Mouse (Mus musculus) B cell, adult 2 months (primary cell): ENCODE results near the gene Fbxl20.
"Not testable (repeated sequence)": the region's sequence is repeated elsewhere in the genome, so short reads cannot be mapped to it uniquely, and the experiment has no call there.

Experiments used
- DNase-seq, 2 experiments: peaks; one replicate each; pipeline ENCODE4 v3.0.0; 2022

Gene Fbxl20

DNA sequence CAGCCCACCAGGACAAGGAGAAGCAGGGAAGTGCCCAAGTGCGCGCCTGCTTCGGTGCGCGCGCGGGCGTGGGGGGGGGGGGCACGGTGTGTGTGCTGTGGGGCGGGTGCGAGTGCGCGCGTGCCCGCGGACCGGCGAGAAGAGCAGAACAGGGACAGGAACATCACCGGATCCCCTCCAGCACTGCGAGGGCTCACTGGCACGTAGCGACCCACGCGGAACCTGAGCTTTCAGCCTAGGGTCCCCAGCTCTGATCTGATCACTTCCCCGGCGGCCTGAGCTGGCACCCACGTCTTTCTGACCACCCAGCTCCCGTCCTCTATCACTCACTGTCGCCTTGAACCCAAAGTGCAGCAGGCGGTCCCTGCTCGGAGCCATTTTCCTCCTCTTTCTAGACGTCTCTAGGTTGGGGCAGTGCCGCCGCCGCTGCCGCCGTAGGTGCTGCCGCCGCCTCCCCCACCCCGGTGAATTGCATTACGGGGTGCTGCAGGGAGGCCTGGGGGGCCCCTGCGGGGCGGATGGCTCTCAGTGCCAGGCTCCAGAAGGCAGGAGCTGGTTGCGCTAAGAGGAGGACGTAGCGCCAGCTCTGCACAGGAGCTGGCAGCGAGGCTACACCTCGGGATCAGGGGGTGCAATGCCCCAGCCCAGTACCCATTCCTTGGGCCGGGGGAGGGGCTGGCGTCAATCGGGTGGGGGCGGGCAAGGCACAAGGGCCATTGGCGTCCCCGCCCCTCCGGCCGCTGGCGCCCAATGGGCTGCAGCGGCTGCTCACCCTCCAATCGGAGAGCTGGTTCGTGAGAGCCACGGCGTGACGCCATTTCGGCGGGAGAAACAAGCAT lies at the start of gene Fbxl20:
TSS of gene Fbxl20 (minus strand) at position 618 of the 839 bp plus-strand sequence.
- peak; percentile 82 to 84 for DNase-seq

DNA sequence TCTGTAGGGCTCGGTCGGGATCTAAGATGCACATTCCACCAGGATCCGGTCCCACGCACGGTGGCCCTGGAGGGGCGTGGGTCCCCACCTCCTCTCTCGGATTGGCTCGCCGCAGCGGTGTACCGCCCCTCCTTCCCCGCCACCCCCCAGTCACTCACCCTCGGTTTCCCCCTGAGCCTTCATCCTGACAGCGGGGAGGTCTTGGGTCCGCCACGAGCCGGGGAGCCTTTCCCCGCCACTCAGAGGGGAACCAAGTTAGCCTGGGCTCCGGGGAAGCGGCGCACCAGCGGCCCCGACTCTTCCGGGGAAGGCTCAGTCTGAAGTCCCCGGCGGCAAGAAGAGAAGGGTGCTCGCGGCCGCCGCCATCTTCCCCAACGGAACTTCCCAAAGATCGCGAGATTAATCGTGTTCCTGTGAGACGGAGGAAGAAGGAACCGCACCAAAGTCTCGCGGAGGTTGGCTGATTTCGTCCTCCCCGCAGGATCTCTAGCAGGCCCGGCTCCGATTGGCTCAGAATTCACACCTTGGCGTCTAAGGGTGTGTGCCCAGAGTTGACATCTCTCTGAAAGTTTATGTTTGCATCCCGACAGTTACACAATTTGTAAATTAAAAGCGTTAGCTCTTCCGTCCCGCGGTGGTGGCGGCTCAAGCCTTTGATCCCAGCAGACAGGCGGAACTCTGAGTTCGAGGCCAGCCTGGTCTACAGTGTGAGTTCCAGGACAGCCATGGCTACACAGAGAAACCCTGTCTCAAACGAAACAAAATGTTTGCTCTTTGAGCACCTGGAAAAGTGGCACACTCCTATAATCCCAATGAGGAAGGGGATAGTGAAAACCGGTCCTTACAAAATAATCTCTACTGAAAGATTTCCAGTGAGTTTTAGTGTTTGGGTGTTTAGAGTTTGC lies 43.0 kb upstream of the Fbxl20 start, which contains the start of gene Med1:
TSS of gene Med1 (minus strand) at position 393 of the 905 bp plus-strand sequence.
- peak; percentile 90 to 92 for DNase-seq

DNA sequence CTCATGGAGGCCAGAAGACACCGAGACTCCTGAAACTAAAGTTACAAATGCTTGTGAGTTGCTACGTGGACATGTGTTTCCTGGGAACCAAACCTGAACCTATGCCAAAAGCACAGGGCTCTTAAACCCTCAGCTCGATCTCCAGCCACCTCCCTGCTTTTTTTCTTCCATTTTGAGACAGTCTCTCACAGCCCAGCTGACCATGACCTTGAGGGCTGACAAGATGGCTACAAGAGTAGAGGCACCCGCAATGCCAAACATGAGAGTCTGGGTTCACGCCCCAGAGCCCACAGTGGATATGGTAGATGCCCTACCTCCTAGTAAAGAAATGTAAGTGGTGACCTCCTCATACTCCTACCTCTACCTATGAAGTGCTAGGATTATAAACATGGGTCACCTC lies 40.6 kb upstream of the Fbxl20 start:
- no peak for DNase-seq

DNA sequence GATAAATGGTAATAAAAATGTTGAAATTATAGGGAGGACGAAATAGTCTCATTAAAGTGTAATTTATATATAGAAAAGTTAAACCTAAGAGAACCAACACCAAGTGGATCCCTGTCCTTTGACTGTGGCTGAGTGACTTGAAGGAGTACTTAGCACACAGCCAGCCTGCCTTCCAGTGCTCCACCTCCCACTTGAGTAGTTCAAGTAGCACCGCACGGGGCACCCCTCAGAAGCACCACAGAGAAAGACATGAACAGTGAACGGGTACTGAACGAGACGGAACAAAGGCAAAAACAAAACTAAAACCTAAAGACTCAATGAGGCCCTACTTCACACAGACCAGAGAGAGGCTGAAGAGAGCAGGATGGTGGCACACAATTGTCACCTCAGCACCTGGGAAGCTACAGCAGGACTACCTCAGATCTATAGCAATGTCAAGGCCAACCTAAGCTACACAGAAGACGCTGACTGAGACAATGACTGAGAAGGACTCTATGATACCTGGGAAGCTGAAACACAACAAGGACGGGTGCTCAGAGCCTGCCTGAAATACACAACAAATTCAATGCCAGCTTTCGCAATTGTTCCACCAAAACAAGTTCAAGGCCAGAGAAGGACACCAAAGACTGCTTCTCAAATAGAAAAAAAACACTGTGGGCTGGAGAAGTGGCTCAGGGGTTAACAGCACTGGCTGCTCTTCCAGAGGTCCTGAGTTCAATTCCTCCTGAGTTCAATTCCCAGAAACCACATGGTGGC lies 37.6 kb upstream of the Fbxl20 start:
- DNase-seq = no peak

DNA sequence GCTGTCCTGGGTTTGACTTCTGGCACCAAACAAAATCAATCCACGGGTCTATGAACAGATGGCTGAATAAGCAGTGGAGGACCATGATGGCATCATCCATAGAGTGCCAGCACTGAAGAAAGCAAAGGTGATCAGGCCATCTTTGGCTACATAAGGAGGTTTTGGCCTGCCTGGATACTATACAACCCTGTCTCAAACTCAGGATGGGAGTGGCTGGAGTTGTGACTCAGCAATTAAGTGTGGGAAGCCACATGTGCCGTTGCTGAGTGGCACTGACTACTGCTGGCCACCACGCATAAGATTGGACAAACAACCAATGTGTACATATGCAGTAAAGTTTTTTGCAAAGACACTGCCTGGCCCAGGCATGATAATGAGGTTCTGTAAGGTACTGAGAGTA lies 31.9 kb upstream of the Fbxl20 start:
- not testable (repeated sequence) for DNase-seq

DNA sequence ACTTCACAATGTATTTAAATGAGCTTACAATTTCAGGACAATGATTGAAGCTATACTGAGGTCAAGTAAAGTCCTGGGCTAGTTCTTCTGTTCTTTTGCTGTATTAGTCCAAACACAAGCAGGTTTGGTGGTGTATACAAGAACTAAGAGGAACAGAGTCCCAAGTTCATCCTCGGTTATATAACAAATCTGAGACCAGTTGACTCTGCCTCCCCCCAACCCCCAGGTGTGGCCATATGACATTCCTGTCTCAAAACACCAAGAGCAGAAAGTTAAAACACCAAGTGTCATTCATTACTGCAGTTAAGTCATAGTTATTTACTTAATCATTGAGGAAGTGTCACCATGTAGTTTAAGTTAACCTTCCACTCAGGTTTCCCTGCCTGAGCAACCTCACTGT lies 18.2 kb upstream of the Fbxl20 start:
- DNase-seq = no peak

DNA sequence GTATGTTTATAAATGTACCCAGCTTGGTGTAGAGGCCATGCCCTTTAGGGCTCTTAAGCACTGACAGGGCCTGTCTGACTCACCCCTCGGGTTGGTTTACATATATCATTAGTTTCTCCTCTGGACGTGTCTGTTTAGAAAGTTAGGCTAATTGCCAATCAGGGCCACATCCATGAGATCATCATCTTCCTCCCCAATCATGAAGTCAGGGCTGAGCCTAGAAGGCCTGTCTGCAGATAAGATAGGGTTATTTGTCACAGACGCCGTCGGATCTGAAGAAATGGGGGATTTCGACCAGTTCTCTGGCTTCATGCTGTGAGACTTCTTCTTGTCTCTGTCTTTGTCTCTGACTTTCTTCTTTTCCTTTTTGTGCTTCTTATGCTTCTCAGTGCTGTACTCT lies 4.9 kb upstream of the Fbxl20 start:
- no peak for DNase-seq

DNA sequence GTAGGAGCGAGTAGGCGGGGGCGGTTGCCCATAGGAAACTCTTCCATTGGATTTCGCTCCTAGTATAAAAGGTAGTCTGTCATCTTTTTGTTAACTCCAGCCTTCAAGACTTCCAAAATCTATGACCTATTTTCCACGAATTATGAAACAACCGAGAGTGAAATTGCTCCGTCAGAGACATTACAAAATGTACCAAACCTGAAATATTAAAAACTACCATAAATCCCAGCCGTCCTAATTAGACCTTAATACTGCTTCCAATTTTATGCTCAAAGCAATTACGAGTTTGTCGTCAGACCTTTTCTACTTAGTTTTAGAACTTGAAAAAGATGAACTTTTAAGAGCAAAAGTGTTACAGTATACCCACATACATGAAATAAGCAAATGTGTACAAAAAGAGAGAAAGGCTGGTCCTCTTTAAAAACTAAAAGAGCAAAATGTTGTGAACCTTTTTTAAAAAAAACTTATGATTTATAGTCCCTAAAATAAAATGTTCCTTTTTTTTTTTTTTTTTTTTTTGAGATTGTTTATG lies 488 bp upstream of the Fbxl20 start:
- no peak for DNase-seq

DNA sequence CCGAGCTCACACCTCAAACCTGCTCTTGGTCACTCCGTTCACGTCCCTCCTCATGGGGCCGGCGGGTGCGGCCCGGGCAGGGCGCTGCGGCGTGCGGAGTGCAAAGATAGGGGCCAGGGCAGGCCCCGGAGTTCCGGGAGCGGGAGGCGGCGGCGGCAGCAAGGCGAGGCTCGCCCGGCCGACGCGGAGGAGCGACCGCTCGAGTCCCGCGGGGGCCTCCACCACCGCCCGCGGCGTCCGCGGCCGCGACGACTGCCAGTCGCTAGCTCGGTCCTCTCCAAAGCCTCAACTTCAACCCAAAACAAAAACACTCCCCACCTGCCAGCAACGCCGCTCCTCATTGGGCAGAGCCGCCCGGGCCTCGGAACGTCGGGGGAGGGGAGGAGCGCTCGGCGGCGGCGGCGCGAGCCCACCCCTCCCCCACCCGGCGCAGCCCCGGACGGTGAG lies 876 bp downstream of the Fbxl20 start:
- peak; percentile 94 to 95 for DNase-seq

DNA sequence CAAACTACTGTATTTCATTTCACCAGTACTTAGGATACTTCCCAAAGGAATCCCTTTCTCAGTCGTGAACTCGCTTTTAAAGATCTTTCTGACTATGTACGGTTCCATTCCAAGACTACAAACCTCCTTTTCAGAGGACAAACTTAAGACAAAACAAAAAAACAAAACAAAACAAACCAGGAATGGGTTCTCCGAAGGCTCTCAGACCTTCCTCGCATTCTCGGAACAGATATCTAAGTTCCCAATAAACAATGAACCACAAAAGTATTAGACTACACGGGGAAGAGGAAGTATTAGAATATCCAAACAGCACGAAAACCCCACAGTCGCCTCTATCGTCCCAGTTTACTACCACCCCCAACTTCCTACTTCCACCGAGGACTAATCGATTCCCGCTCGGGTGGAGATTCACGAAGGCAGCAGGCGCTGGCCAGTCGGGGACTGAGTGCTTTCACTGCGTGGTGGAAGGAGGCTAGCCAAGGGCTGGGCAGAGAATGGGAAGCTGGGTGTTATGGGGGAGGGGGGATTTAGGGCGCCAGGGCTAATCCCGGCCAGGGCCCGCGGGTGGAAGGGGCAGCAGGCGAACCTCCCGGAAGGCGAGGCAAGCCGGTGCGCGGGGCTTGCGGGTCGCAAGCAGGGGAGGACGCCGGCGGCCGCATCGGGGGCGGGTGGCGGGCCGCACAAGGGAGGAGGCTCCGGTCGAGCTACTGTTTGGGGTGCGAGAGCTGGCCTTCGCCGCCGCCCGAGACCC lies 1.5 kb downstream of the Fbxl20 start:
- no peak for DNase-seq

DNA sequence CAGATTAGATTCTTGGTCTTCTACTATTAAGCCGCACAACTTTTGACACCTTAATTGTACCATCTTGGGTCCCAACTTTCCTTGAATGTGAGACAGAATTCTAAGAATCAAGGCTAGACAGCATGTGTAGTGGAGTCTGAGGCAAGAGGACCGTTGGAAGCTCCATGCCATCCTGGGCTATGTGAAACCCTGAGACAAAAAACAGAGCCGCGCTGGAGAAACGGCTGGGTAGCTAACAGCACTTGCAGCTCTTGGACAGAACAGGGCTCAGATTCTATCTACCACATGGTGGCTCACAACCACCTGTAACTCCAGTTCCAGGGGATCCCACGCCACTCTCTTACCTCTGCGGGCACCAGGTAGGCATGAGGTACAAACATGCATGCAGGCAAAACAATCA lies 4.3 kb downstream of the Fbxl20 start:
- no peak for DNase-seq

DNA sequence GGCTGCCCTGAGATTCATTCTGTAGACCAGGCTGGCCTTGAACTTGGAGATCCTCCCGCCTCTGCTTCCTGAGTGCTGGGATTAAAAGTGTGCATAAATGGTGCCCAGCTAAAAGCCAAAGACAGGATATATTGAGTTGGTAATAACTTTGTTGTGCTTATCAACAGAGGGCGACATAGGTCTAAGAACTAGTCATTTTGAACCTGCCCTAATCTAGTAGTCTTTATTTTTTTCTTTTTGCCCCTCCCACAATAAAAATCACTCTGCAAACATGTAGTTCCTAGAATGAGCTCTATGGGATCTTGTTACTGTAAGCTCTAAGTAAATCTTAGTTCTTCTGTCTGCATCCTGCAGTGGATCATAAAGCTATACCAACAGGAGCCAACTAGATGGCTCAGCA lies 7.7 kb downstream of the Fbxl20 start:
- DNase-seq = no peak

DNA sequence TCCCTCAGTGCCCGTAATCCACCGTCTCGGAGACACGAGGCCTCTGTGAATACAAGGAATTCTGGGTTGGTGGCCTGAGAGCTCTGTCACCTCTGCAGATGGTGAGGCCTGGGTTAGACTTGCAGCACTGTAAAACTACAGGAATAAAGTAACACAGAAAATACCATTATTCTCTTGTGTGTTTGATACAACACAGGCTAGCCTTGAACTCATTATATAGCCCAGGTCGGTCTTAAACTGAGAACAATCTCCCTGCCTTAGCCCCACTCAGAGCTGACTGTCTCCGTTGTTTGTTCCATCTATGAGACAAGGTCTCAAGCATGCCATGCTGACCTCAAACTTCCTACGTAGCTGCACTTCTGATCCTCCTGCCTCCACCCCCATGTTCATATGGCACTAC lies 11.3 kb downstream of the Fbxl20 start:
- no peak for DNase-seq

DNA sequence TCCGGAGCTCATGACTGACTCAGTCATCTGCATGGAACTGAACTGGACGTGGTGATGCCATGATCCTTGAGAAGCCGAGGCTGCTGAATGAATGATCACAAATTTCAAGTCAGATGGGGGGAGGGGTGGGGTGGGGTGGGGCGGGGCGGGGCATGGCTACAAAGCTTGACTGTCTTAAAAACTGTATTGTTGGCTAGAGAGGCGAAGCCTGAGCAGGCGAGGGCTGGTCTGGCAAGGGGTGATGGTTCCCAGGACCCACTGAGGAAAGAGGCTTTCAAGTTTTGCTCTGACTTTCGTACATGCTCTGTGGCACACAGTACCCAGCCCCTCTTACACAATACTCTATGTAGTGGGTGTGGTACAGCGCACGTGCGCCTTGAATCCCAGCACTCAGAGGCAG lies 12.4 kb downstream of the Fbxl20 start:
- no peak for DNase-seq

DNA sequence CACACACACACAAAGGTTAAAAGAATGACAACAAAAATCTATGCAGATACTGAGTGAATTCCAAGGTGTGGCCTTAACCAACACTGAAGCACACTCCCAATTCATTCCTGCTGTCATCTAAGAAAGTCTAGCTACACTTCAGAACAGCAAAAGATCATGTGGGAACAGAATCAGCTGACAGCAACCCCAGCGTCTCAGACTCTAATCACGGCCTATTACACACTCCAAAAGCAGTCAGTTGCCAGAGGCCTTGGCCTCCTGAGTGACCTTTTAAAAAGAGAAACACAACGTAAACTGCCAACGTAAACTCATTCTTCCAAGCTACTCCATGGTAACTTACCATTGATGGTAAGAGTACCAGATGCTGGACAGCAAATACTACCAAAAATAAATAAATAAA lies 15.3 kb downstream of the Fbxl20 start:
- no peak for DNase-seq

DNA sequence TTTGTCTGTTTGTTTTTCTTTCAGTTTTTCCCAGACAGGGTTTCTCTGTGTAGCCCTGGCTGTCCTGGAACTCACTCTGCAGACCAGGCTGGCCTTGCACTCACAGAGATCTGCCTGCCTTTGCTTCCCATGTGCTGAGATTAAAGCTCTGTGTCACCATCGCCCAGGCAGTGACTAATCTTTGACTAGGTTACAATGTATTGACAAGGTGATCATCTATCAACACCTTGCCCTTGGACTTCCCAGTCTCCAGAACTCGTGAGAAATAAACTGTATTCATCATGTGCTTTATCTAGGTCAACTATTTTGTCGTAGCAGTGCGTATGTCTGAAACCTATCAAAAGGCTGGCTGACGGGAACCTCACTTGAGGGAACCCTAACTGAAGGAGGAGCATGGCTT lies 26.8 kb downstream of the Fbxl20 start:
- DNase-seq = no peak

DNA sequence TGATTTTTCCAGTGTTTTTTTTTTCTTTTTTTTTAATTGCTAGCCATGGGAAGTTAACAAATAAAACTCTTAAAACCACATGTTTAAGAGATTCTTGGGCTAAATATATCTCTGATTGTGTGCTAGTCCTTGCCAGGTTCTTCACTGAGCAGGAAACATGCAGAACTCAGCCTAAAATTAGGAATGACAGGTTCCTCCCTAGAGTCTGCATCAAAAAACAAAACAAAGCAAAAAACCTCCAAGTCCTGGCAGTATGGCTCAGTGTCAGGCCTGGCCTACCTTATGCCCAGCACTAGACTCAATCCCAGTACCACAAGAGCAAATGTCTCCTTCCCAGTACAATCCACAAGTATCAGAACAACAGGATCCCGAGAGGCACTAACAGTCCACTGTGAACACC lies 35.8 kb downstream of the Fbxl20 start:
- DNase-seq = no peak

DNA sequence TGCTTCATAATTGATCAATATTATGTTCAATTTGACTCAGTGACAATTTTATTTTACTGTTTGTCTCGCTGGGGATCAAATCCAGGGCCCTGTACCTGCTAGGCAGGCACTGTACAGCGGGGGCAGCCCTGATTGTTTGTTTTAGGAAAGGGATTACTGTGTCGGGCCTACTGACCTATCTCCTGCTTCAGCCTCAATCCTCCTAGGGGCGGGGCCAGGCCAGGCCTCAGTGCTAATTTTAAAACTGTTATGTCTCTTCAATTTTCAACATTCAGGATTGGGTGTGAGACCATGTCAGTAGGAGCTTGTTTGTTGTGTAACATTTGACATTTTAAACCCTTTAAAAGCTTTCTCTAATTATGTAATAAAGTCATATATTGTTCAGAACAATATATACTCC lies 36.7 kb downstream of the Fbxl20 start:
- DNase-seq = no peak

DNA sequence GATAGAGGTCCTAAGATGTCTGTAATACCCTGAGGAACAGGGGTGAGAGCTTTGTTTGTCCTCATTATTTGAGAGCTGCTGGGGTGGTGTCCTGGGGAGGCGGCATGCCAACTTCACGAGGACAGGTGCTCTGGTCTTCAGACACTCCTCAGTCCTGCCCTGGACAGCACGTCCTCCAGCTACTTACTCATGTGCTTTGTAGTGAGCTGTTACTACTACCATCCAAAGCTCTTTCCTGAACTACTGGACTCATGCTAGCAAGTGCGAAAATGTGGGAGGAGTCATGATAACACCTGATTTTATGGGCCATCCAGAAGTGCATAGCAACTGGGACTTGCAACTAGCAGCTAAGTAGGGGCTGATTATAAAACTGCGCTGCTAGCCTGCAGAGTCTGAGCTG lies 40.5 kb downstream of the Fbxl20 start:
- DNase-seq = no peak

DNA sequence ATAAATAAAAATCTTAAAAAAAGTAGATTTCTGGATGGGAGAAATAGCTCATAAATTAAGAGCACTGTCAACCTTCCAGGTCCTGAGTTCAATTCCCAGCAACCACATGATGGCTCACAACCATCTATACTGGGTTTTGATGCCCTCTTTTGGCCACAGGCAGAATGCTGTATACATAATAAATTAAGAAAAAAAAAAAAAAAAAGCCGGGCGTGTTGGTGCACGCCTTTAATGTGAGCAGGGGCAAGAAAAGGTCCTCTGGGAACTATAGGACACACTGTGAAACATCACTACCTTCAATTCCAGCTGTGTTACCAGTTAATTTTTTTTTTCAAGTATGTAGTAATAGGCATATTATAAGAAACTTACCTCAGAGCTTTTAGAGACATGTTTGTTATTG lies 48.9 kb downstream of the Fbxl20 start:
- DNase-seq = no peak

DNA sequence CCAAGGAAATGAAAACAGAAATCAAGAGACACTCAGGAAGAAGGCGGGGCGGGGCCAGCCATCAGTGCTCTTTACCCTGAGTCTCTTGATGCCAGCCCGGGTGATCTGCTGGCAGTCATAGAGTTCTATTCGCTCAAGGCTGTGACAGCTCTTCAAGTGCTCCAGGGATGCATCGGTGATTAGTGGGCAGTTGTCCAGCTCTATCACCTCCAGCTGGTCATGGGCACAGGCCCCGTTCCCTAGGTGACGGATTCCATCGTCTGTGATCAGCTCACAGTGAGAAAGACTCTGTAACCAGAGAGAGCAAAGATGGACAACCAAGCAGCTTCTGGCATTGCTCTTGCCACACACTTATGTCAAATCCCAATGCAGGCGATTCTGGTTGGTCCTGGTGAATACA lies 59.6 kb downstream of the Fbxl20 start:
- DNase-seq = no peak

DNA sequence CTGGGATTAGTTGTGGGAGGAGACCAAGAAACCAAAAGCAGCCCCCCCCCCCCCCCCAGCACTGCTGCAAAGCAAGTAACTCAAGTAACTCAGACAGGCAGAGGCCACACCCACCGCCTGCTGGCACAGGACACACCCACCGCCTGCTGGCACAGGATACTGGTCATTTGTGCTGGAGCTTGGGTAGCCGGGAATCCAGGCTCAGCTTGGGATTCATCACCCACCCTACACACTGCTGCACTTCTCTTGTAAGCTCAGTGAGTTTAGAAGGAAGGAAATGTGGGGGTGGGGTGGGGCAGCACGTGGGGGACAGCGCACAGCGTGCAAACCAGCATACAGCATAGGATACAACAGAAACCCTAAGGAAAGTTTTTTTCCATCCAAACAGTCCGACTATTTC lies 62.0 kb downstream of the Fbxl20 start:
- DNase-seq = no peak
